Mouse (Mus musculus): ENCODE measurements around the gene Mbd6.

- TF ChIP-seq CTCF (IDR thresholded peaks at IDR 0.05; ENCODE audit: extremely low read depth, insufficient read depth, low read length) (no peak), POLR2A (IDR thresholded peaks at IDR 0.05; ENCODE audit: extremely low read depth, insufficient read depth, low read length) (no peak)
These were observed 864 bp upstream of the Mbd6 start for GRCm38 (mm10) chr10:127289573-127290191.

Data from cortical plate, adult 2 months (tissue).